Mouse (Mus musculus) kidney, postnatal 0 days (tissue): ENCODE data around the gene Pecr. TPM values are rescaled to one million over a fixed set of nuclear protein-coding genes. Genes with fewer than 3 reads are reported as not detected.
A peak's percentile ranks its signal among the peaks of the same experiment; 100 is the strongest.
"Not testable (repeated sequence)": the region's sequence is repeated elsewhere in the genome, so short reads cannot be mapped to it uniquely, and the experiment has no call there.

Experiments
- ATAC-seq: fragments of 200-750 bp; cut with Nextera tagmentation; replicated peaks from 2 replicates; pipeline ENCODE4 v1.8.0; 2017; ENCODE audit warnings: low read depth, moderate number of reproducible peaks, moderate TSS enrichment, moderate library complexity; ENCODE audit not compliant: low FRiP score
- DNase-seq: peaks from one replicate; pipeline ENCODE4 v3.0.0-alpha.2; 2016; ENCODE audit warnings: low spot score
- H3K27ac ChIP-seq: fragments of 300-500 bp; sonication (generic); 2 replicates; pipeline ENCODE4 v1.5.1; 2014; ENCODE audit warnings: mild to moderate bottlenecking
- H3K27me3 ChIP-seq: fragments of 300-500 bp; sonication (generic); 2 replicates; pipeline ENCODE4 v1.6.1; 2014; ENCODE audit warnings: low read length, mixed read lengths; ENCODE audit not compliant: insufficient read depth
- H3K36me3 ChIP-seq: fragments of 300-500 bp; sonication (generic); 2 replicates; pipeline ENCODE4 v1.6.1; 2014; ENCODE audit warnings: low read length, mixed read lengths; ENCODE audit not compliant: insufficient read depth
- H3K4me1 ChIP-seq: fragments of 300-500 bp; sonication (generic); replicated peaks from 2 replicates; pipeline ENCODE4 v1.6.1; 2014; ENCODE audit warnings: antibody characterized with exemption, low read length, mixed read lengths; ENCODE audit not compliant: insufficient read depth
- H3K4me2 ChIP-seq: fragments of 300-500 bp; sonication (generic); 2 replicates; pipeline ENCODE4 v1.6.1; 2014; ENCODE audit warnings: mild to moderate bottlenecking, low read length, moderate library complexity, mixed read lengths
- H3K4me3 ChIP-seq: fragments of 300-500 bp; sonication (generic); replicated peaks from 2 replicates; pipeline ENCODE4 v1.5.1; 2014; ENCODE audit warnings: low read depth, low read length
- H3K9ac ChIP-seq: fragments of 300-500 bp; sonication (generic); 2 replicates; pipeline ENCODE4 v1.6.1; 2014; ENCODE audit warnings: low read depth, low read length
- H3K9me3 ChIP-seq: fragments of 300-500 bp; sonication (generic); replicated peaks from 2 replicates; pipeline ENCODE4 v1.6.1; 2016; ENCODE audit warnings: low read length, inconsistent platforms, mixed read lengths
- CTCF ChIP-seq: IDR thresholded peaks from 2 replicates; pipeline ENCODE4 v1.5.1; 2016; ENCODE audit warnings: antibody characterized with exemption, low read depth, mild to moderate bottlenecking, moderate library complexity
- WGBS: fragments of 180-500 bp; shearing (Covaris S2); extraction: QIAGEN DNeasy Blood & Tissue Kit; methylation state at CpG from one replicate; pipeline ENCODE4 v1.1.7; 2014; 5-methylcytosine and 5-hydroxymethylcytosine counted together
- polyA plus RNA-seq: library from polyadenylated mRNA; unstranded; fragments of >200 nt; fragmentation: Nextera tagmentation; extraction: Ambion mirVana; gene quantifications from 2 replicates; pipeline ENCODE4 v1.2.1, GENCODE M21; 2015

Pecr gene
- polyA plus RNA-seq, 1 experiment from 2014 or later, result 82.0 TPM

DNA sequence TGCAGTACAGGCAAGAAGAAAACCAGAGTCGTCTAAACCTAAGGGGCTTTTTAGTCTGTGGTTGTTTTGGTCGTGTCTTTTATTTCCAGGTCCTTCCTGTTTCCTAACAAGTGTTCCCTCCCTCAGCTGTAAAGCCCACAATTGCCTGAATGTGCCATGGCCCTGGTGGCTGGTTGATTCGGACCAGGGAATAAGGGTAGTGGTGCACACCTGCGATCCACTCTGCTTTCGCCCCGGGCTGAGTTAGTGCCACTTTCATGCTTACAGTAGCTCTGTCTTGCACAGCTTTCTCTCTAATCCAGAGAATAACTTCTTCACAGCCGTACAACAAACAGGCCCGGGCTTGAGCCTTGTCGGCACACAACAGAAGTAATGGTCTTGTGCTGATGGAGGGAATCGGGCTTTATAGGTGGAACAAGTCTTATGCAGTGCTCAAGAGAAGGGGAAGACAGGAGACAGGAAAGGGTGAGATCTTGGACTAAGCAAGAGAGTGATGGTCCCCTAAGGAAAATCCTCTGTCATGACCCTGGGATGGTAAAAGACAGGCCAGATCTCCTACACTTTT is 46.0 kb downstream of the Pecr start:
- Histone ChIP-seq H3K4me2 (peak overlapping the region; percentile 8; the same call in 1 of the 2 replicates), H3K4me3 (no peak overlapping the region), H3K27me3 (no peaks in the 10 kb centered on the region), H3K36me3 (no peaks in the 10 kb centered on the region), H3K9me3 (no peaks in the 10 kb centered on the region), H3K9ac (no peak overlapping the region), H3K27ac (no peak overlapping the region), H3K4me1 (no peaks in the 10 kb centered on the region)
- no peak for ATAC-seq
- TF ChIP-seq CTCF, result no peak
- 59% methylated on average over 10 of the region's 10 CpGs for WGBS
- DNase-seq, result no peak

DNA sequence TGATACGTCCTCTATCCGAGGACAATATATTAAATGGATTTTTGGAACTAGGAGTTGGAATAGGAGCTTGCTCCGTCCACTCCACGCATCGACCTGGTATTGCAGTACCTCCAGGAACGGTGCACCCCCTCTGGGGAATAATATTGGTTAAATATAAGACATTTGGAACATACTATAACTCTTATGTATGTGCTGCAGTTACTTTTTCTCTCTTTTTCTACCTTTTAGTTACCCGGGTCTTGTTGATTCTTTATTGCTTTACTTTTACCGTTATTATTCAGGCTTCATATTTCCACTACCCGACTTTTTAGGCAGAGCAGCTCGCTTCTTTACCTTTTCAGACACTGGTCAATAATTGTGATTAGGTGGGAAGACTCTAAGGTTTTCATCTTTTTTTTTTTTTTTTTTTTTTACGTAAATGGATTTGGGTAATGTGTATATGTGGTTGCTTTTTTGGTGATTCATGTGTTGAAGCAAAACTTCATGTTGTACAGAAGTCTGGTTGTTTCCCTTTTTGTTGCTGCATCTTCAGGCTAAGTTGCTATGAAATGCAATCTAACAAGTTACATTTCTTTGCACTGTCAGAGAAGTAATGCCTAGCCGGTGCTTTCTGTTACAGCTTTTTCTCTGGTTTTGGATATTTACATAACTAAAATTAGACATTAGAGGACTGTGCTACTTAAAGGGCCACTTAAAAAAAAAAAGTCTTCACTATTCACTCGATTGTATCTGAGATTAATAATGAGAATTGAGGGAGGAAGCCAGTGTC is 46.9 kb downstream of the Pecr start:
- Histone ChIP-seq H3K9me3 (no peaks in the 10 kb centered on the region), H3K9ac (no peak overlapping the region), H3K4me3 (peak overlapping the region; percentile 9; the same call in 1 of the 2 replicates), H3K27ac (no peak overlapping the region), H3K36me3 (no peaks in the 10 kb centered on the region), H3K4me2 (peak overlapping the region; percentile 30), H3K27me3 (no peaks in the 10 kb centered on the region), H3K4me1 (no peaks in the 10 kb centered on the region)
- TF ChIP-seq CTCF, result no peak
- peak; percentile 51 for DNase-seq
- ATAC-seq, result peak; percentile 65
- 4% methylated on average over 11 of the region's 13 CpGs for WGBS

DNA sequence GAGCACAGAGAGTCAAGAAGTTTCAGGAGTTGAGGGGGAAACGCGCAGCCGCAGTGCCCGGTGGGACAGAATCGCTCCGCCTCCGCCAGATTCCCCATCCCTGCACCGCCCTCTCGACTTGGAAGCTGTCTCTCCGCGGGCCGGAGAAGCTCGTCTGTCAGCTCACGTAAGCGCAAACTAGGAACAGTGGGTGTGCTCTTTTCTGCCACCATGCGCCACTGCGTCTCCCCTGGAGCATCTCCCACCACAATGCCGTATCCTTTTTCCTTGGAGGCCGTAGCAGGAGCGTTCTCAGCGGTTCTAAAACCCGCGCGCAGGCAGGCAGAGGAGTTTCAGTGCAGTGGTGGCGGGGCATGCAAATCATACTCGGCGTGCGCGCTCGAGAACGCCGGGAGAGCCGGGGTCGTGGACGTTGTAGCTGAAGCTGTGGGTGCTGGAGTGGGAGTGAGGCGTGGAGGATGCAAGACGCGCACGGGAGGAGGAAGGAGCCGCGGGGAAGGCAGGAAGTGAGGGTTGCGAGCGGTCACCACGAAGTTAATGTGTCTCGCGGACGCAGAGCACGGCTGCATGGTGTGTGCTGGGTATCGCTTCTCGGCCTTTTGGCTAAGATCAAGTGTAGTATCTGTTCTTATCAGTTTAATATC is 47.6 kb downstream of the Pecr start:
- peak overlapping the region; percentile 50 for H3K4me3 ChIP-seq
- TF ChIP-seq CTCF, result peak; percentile 17; the same call in 1 of the 2 replicates
- peak overlapping the region; percentile 60 for H3K4me2 ChIP-seq
- H3K27ac ChIP-seq, result peak overlapping the region; percentile 52
- not testable (repeated sequence) for H3K9me3 ChIP-seq, H3K27me3 ChIP-seq, H3K36me3 ChIP-seq, H3K4me1 ChIP-seq
- H3K9ac ChIP-seq, result peak overlapping the region; percentile 48; the same call in 1 of the 2 replicates
- peak; percentile 86 for DNase-seq
- WGBS, result under 1% methylated on average over 35 of the region's 50 CpGs
- peak; percentile 76 for ATAC-seq

DNA sequence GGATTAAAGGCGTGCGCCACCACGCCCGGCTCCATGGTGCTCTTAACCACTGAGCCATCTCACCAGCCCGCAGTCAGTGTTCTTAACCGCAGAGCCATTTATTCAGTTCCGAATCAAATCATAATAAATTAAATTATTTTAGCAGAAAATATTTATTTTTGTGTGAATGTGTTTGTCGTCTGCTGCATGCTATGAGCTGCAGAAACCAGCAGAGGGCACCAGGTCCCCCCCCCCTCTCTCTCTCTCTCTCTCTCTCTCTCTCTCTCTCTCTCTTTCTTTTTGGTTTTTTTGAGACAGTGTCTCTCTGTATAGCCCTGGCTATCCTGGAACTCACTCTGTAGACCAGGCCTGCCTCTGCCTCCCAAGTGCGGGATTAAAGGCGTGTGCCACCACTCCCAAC is 51.5 kb downstream of the Pecr start:
- not testable (repeated sequence) for H3K4me1 ChIP-seq, H3K27ac ChIP-seq, H3K36me3 ChIP-seq, ATAC-seq, H3K4me3 ChIP-seq, DNase-seq, H3K9ac ChIP-seq, H3K27me3 ChIP-seq, H3K9me3 ChIP-seq, H3K4me2 ChIP-seq
- peak; percentile 46 for TF ChIP-seq CTCF
- 77% methylated on average over 10 of the region's 10 CpGs for WGBS

DNA sequence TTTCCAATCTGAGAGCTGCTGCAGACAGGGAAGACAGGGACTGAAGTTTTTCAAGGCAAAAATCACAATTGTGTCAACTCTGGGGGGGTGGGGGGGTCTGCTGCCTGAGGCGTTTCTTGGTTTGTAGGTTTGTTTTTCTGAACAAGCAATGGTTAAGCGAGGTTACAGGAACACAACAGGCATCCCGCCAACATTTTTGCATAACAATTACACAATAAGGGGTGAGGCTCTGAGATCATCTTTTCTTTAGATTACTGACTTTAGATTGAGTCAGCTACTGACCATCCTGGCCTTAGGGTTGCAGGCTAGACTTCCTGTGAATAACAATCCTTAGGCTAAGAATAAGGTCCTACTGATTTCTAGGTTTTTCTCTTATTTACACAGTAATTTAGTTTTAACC is 55.1 kb downstream of the Pecr start:
- H3K4me2 ChIP-seq, result no peak overlapping the region
- TF ChIP-seq CTCF, result no peak
- H3K36me3 ChIP-seq, result no peaks in the 10 kb centered on the region
- no peak for DNase-seq
- ATAC-seq, result no peak
- no peaks in the 10 kb centered on the region for H3K9me3 ChIP-seq
- H3K4me3 ChIP-seq, result no peak overlapping the region
- no peaks in the 10 kb centered on the region for H3K27me3 ChIP-seq
- no peak overlapping the region for H3K27ac ChIP-seq
- no peak overlapping the region for H3K9ac ChIP-seq
- WGBS, result 41% methylated on average over 3 of the region's 3 CpGs
- H3K4me1 ChIP-seq, result no peaks in the 10 kb centered on the region

DNA sequence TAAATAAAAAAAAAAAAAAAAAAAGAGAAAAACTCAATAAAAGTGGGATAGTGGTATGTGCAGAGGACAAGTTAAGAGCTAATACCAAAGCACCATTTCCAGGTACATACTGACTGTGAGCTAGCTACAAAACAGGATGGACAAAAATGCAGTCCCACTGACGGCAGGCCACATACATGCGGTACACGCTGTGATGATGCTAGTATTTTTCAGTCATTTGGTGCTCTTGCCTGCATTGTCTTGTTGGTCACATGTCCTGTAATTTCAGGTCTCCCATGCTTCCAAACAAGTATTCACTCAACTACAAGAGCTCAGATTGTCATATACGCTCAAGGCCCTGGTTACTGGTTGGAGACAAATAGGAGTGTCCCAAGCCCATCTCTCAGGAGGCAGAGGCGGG is 56.6 kb downstream of the Pecr start:
- DNase-seq, result no peak
- Histone ChIP-seq H3K9ac (no peak overlapping the region), H3K27me3 (no peaks in the 10 kb centered on the region), H3K4me2 (no peak overlapping the region), H3K9me3 (no peaks in the 10 kb centered on the region), H3K27ac (no peak overlapping the region), H3K4me3 (no peak overlapping the region), H3K36me3 (no peaks in the 10 kb centered on the region), H3K4me1 (no peaks in the 10 kb centered on the region)
- WGBS, result 94% methylated on average over 5 of the region's 5 CpGs
- TF ChIP-seq CTCF, result no peak
- ATAC-seq, result no peak
